Mouse (Mus musculus): ENCODE data around the gene Cep44. TPM values are rescaled to one million over a fixed set of nuclear protein-coding genes. Genes with fewer than 3 reads are reported as not detected.

Cep44 gene
- polyA plus RNA-seq (2016; fragmentation: Nextera tagmentation; extraction: Ambion mirVana) = 40.8 and 41.8 TPM in 2 replicates

DNA sequence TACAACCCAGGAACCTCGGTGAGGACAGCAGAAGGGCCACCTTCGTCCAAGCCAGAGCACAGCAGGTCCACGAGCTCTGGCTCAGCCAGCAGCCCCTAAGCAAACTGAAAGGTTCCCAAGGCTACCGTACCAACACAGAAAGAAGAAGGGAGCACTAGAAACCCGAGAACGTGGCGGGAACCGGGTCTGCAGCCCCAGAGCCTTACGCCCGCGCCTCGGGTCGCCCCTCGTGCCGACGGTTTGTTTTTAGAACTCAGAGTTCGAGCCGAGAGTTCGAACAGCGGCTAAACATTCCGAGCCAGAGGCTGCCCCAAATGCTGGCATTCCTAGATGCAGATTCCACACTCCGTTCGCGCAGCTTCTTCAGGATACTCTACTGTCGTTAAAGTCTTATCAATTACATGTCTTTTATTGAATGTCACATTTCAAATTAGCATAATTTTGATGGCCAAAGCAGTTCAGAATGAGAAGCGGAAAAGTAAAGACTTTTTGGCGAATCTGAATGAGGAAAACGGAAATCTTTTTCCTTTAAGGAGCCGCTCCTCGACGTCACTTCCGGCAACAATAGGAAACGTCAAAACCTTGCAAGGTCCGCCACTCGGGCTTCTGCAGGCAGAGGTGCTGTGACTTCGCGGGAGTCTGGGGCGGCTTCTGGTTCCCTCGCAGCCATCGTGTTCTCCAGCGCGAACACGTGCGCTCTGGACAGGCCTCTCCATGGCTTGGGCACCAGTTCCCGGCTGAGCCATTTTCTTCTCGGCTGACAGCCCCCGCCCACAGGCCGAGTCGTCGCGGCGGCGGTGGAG, at the start of gene Cep44, which contains the start of gene Fbxo8:
Gene Cep44, minus strand, starts transcription at position 490 of the 803 bp plus-strand sequence.
Gene Fbxo8, plus strand, starts transcription at position 533 of the 803 bp plus-strand sequence.
- Histone ChIP-seq H3K4me1 (peaks cover 8% of the 10 kb centered on the region; the same call in 1 of the 2 replicates), H3K27ac (peak within 1 kb of the TSS; percentile 83), H3K9ac (peak within 1 kb of the TSS; percentile 78), H3K27me3 (no peaks in the 10 kb centered on the region), H3K4me2 (replicated peaks) (peak within 1 kb of the TSS; percentile 53), H3K36me3 (no peaks in the 10 kb centered on the region), H3K9me3 (no peaks in the 10 kb centered on the region), H3K4me3 (peak within 1 kb of the TSS; percentile 97)
- peak; percentile 82 for ATAC-seq (ENCODE audit: insufficient number of reproducible peaks, insufficient read depth, low FRiP score, low TSS enrichment)
- WGBS = under 1% methylated on average over 53 of the region's 53 CpGs

DNA sequence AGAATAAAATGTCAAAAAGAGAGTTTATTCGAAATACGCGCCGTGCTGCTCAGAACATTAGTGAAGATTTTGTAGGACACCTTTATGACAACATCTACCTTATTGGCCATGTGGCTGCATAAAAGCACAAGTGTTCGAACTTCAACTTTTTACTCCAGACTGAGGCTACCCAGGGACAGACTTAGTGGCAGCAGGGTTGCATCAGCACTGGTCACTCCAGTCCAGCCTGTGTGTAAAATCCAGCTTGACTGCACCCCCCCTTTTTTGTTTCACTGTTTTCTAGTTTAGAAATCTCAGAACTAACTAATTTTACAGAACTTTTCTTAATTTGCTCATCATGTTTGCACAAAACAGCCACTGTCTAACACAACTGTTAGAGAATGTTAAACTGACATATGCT, 40.7 kb upstream of the Cep44 start:
- Histone ChIP-seq H3K9ac (no peak overlapping the region), H3K36me3 (0 out of 2 replicates have a peak, but pooled peaks cover 2% of the 10 kb centered on the region), H3K9me3 (no peaks in the 10 kb centered on the region), H3K27me3 (no peaks in the 10 kb centered on the region), H3K4me1 (no peaks in the 10 kb centered on the region), H3K4me3 (no peak overlapping the region), H3K27ac (no peak overlapping the region), H3K4me2 (replicated peaks) (no peak overlapping the region)
- whole genome bisulfite sequencing = 92% methylated on average over 5 of the region's 5 CpGs
- no peak for ATAC-seq (ENCODE audit: insufficient number of reproducible peaks, insufficient read depth, low FRiP score, low TSS enrichment)

DNA sequence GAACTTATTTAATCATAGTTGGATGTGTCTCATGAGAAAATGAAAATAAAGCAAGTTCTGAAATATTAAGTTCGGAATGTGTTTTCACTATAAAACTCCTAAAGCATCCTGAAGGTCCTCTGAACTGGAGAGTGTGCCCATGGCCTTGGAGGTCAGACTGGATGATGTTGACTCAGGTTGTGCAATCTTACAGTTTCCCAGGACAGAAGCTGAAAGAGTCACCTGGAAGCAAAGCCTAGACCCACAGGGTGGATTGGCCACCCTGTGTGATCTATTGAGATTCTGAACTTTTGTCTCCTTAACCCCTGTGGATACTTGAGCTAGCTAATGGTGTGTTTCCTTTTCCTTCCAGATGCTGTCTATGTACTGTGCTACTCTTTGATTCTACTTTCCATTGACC, 40.2 kb upstream of the Cep44 start:
- WGBS = 93% methylated on average over 1 of the region's 1 CpGs
- ATAC-seq (ENCODE audit: insufficient number of reproducible peaks, insufficient read depth, low FRiP score, low TSS enrichment) = no peak

DNA sequence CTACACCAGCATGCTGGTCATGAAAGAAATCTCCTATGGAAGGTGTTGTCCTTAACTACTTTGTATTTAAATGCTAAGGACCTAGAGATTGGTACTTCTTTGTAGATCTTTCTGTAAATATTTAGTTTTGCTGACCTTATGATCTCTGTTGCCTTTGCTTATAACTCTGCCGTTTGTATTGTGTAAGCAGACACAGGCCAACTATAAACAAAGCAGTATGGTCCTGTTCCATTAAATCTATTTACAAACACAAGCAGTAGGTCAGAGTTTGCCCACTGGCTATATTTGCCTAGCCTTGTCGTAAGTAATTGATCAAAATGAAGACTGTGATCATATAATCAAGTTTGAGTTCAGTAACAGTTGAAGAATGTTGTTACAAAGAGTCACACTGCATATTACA, 38.2 kb upstream of the Cep44 start:
- no peak overlapping the region for H3K4me3 ChIP-seq
- no peaks in the 10 kb centered on the region for H3K4me1 ChIP-seq
- H3K27ac ChIP-seq = no peak overlapping the region
- no peak overlapping the region for H3K4me2 ChIP-seq (replicated peaks)
- 69% methylated on average over 2 of the region's 2 CpGs for WGBS
- H3K9me3 ChIP-seq = no peaks in the 10 kb centered on the region
- H3K36me3 ChIP-seq = 0 out of 2 replicates have a peak, but pooled peaks cover 2% of the 10 kb centered on the region
- no peaks in the 10 kb centered on the region for H3K27me3 ChIP-seq
- ATAC-seq (ENCODE audit: insufficient number of reproducible peaks, insufficient read depth, low FRiP score, low TSS enrichment) = no peak
- H3K9ac ChIP-seq = no peak overlapping the region

More for the DNA sequence above, 40.2 kb upstream of the Cep44 start:
- Histone ChIP-seq H3K9me3 (no peaks in the 10 kb centered on the region), H3K4me1 (no peaks in the 10 kb centered on the region), H3K36me3 (0 out of 2 replicates have a peak, but pooled peaks cover 2% of the 10 kb centered on the region), H3K9ac (no peak overlapping the region), H3K27ac (no peak overlapping the region), H3K4me3 (no peak overlapping the region), H3K4me2 (replicated peaks) (no peak overlapping the region), H3K27me3 (no peaks in the 10 kb centered on the region)

DNA sequence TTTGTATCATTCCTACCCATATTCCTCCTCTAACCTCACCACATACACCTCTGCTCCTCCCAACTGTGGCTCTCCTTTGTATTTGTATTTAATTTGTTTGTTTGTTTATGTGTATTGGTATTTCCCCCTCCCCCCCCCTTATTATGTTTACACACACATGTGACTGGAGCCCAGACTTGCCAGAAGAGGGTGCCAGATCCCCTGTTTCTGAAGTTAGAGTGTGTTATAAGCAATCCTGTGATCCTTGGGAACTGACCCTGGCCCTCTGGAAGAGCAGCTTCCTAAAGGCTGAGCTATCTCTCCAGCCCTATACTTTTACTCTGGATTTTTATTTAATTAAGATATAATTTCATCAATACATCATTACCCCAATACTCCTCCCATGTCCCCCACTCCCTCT, 32.0 kb upstream of the Cep44 start:
- no peak overlapping the region for H3K9ac ChIP-seq
- no peaks in the 10 kb centered on the region for H3K36me3 ChIP-seq
- no peaks in the 10 kb centered on the region for H3K4me1 ChIP-seq
- no peaks in the 10 kb centered on the region for H3K9me3 ChIP-seq
- H3K4me2 ChIP-seq (replicated peaks) = no peak overlapping the region
- H3K27ac ChIP-seq = no peak overlapping the region
- H3K27me3 ChIP-seq = no peaks in the 10 kb centered on the region
- no peak overlapping the region for H3K4me3 ChIP-seq
- ATAC-seq (ENCODE audit: insufficient number of reproducible peaks, insufficient read depth, low FRiP score, low TSS enrichment) = no peak

DNA sequence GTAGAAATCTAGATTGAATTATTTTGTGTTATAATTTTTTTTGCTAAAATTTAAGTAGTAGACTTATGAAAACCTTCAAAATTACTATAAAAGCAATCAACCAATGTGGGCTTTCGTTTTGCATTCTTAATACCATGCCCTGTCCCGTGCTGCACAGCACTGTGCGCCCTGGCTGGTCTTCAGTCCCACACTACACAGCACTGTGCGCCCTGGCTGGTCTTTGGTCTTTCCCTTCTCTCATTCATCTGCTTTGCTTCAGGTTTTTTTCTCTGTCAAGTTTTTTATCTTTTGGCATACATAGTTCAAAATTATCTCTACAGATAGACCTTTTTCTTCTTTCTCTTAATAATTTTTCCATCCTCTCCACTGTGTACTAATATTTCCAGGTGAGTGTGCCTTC, 30.1 kb upstream of the Cep44 start:
- Histone ChIP-seq H3K9ac (no peak overlapping the region), H3K4me3 (no peak overlapping the region), H3K27me3 (no peaks in the 10 kb centered on the region), H3K4me2 (replicated peaks) (no peak overlapping the region), H3K36me3 (no peaks in the 10 kb centered on the region), H3K4me1 (no peaks in the 10 kb centered on the region), H3K27ac (no peak overlapping the region), H3K9me3 (no peaks in the 10 kb centered on the region)
- 95% methylated on average over 4 of the region's 4 CpGs for WGBS
- no peak for ATAC-seq (ENCODE audit: insufficient number of reproducible peaks, insufficient read depth, low FRiP score, low TSS enrichment)

DNA sequence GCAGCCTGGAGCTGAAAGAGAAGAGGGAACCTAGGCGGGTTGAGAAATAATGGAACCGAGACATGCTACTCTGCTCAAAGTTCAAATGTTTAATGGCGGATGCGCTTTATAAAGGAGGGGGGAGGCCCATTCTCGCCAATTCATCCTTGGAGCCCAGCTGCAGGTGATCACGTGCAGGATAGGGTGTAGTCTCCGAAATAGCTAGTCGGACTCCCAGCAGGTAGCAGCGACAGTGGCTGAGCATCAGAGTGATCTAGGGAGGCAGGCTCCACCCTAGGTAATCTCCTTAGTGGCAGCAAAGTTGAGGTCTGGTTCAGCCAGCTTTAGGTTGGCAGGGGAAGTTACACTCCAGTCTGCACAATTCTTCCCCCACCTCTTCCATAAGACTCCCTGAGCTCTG, 16.0 kb upstream of the Cep44 start:
- no peaks in the 10 kb centered on the region for H3K36me3 ChIP-seq
- no peaks in the 10 kb centered on the region for H3K27me3 ChIP-seq
- H3K9me3 ChIP-seq = no peaks in the 10 kb centered on the region
- H3K4me1 ChIP-seq = no peaks in the 10 kb centered on the region
- no peak overlapping the region for H3K27ac ChIP-seq
- 92% methylated on average over 9 of the region's 9 CpGs for WGBS
- H3K4me3 ChIP-seq = no peak overlapping the region
- H3K4me2 ChIP-seq (replicated peaks) = no peak overlapping the region
- no peak overlapping the region for H3K9ac ChIP-seq
- ATAC-seq (ENCODE audit: insufficient number of reproducible peaks, insufficient read depth, low FRiP score, low TSS enrichment) = no peak

DNA sequence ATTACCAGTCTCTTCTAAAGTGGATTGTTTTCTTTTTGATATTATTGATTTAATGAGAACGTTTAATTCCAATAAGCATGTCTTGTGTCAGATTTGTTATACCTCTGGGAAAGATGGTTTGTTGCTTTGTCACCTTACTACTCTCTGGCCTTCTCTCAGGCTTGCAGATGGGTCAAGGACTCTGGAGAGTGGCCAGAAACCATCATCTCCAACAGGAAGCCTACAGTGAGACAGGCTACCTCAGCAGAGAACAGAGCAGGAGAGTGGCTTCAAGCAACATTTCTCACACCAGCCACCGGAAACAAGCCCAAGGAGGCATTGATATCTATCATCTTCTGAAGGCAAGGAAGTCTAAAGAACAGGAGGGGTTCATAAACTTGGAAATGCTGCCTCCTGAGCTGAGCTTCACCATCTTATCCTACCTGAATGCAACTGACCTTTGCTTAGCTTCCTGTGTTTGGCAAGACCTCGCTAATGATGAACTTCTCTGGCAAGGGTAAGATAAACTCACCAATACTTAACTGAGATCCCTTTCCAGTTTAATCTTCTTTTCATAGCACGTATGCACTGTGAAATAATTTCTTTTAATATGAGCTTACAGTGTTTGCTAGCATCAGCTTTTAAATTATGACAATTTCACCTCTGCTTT, 13.7 kb upstream of the Cep44 start:
- no peaks in the 10 kb centered on the region for H3K36me3 ChIP-seq
- no peaks in the 10 kb centered on the region for H3K27me3 ChIP-seq
- no peak overlapping the region for H3K4me2 ChIP-seq (replicated peaks)
- no peak overlapping the region for H3K27ac ChIP-seq
- H3K9me3 ChIP-seq = no peaks in the 10 kb centered on the region
- no peaks in the 10 kb centered on the region for H3K4me1 ChIP-seq
- H3K9ac ChIP-seq = no peak overlapping the region
- WGBS = 82% methylated on average over 4 of the region's 4 CpGs
- no peak overlapping the region for H3K4me3 ChIP-seq
- no peak for ATAC-seq (ENCODE audit: insufficient number of reproducible peaks, insufficient read depth, low FRiP score, low TSS enrichment)

DNA sequence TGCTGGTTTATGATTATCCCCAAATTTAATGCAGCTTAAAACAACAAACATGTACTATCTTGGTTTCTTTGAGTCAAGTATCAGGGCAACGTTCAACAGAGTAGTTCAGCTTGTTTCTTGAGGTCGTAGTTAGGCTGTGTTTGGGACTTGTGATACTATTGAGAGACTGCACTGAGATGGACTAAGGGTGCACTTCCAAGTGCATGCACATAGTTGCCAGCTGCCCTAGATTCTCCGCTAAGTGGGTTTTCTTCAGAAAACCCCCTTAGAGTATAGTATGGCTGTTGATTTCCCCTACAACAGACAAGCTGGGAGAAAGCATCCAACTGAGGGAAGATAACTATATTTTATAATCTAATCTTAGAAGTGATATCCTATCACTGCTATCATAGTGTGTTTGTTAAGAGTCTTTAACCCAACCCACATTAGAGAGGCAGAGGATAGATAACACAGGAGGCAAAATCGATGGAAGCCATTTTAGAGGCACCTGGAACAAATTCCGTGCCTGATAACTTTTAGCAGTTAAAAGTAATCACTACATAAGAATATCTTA, 1.8 kb upstream of the Cep44 start:
- no peaks in the 10 kb centered on the region for H3K36me3 ChIP-seq
- no peaks in the 10 kb centered on the region for H3K9me3 ChIP-seq
- H3K9ac ChIP-seq = no peak overlapping the region
- no peak overlapping the region for H3K27ac ChIP-seq
- H3K4me3 ChIP-seq = no peak overlapping the region
- no peaks in the 10 kb centered on the region for H3K27me3 ChIP-seq
- peaks cover 8% of the 10 kb centered on the region; the same call in 1 of the 2 replicates for H3K4me1 ChIP-seq
- H3K4me2 ChIP-seq (replicated peaks) = no peak overlapping the region; the same call in 1 of the 2 replicates
- WGBS = 73% methylated on average over 5 of the region's 5 CpGs
- ATAC-seq (ENCODE audit: insufficient number of reproducible peaks, insufficient read depth, low FRiP score, low TSS enrichment) = no peak

DNA sequence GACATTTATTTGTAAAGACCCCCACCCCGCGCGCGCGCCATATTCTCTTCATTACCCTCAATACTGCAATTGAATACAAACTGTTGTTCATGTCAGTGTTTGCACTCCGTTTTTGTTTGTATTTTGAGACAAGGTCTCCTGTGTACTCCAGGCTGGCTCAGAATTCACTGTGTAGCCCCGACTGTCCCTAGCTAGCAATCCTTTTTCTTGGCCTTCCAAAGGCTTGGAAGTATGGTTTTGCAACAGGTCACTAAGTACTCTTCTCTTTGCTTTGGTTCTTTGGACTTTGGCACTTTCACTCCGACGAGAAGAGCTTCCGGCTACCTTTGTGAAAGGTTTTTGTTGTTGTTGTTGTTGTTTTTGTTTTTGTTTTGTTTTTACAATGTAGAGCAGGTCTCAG, 1.2 kb upstream of the Cep44 start:
- H3K27ac ChIP-seq = no peak overlapping the region

DNA sequence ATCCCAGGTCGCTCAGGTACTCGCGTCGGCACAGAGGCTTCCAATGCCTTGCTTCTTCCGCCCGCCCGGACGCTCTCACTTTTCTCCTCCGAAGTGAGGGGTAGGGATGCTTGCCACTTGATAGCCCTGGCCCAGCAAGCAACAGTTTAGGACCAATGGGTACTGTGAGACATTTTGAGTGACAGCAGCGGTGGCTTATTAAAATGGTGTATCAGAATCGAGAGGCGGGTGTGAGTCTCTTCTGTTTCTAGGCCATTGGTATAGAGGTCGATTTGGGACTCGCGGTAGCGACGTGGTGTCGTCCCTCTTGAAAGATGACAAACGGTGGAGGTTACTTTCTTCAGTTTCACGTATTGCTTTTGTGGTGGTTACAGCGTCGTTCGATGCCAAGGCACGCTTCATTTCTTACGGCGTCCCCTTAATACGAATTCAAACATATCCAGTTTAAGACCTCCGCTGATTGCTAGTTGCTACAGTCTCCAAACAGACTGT, 560 bp upstream of the Cep44 start:
- peak overlapping the region; percentile 97 for H3K4me3 ChIP-seq
- ATAC-seq (ENCODE audit: insufficient number of reproducible peaks, insufficient read depth, low FRiP score, low TSS enrichment) = peak; percentile 98
- peak overlapping the region; percentile 83 for H3K27ac ChIP-seq
- H3K27me3 ChIP-seq = no peaks in the 10 kb centered on the region
- H3K36me3 ChIP-seq = no peaks in the 10 kb centered on the region
- H3K4me2 ChIP-seq (replicated peaks) = peak overlapping the region; percentile 53
- H3K4me1 ChIP-seq = peaks cover 8% of the 10 kb centered on the region; the same call in 1 of the 2 replicates
- H3K9me3 ChIP-seq = no peaks in the 10 kb centered on the region
- WGBS = under 1% methylated on average over 28 of the region's 28 CpGs
- peak overlapping the region; percentile 62 for H3K9ac ChIP-seq

More for the DNA sequence above, 1.2 kb upstream of the Cep44 start:
- H3K27me3 ChIP-seq = no peaks in the 10 kb centered on the region
- peak overlapping the region; percentile 53 for H3K4me2 ChIP-seq (replicated peaks)
- WGBS = 28% methylated on average over 10 of the region's 10 CpGs
- peak overlapping the region; percentile 97 for H3K4me3 ChIP-seq
- H3K9ac ChIP-seq = peak overlapping the region; percentile 62
- H3K4me1 ChIP-seq = peaks cover 8% of the 10 kb centered on the region; the same call in 1 of the 2 replicates
- H3K36me3 ChIP-seq = no peaks in the 10 kb centered on the region
- H3K9me3 ChIP-seq = no peaks in the 10 kb centered on the region
- ATAC-seq (ENCODE audit: insufficient number of reproducible peaks, insufficient read depth, low FRiP score, low TSS enrichment) = no peak
